Mouse (Mus musculus) G1E (cell line): Measurements from ENCODE around the gene Olfr58. TPM values are rescaled to one million over a fixed set of nuclear protein-coding genes. Genes with fewer than 3 reads are reported as not detected.
"Not testable (repeated sequence)": the region's sequence is repeated elsewhere in the genome, so short reads cannot be mapped to it uniquely, and the experiment has no call there.

Source experiments
- ATAC-seq: 2 replicates; pipeline ENCODE4 v1.8.0; 2016; ENCODE audit warnings: mild to moderate bottlenecking; ENCODE audit not compliant: insufficient number of reproducible peaks, poor library complexity, low FRiP score, severe bottlenecking; ENCODE audit errors: extremely low read depth
- DNase-seq: peaks from one replicate; pipeline ENCODE4 v3.0.0; 2012; ENCODE audit warnings: low spot score
- H3K27me3 ChIP-seq: 2 replicates; pipeline ENCODE4 v1.6.1; 2012; ENCODE audit warnings: mild to moderate bottlenecking, low read length, inconsistent platforms; ENCODE audit not compliant: insufficient read depth
- H3K36me3 ChIP-seq: replicated peaks from 2 replicates; pipeline ENCODE3; 2012; ENCODE audit warnings: mild to moderate bottlenecking, inconsistent platforms
- H3K4me1 ChIP-seq: 2 replicates; pipeline ENCODE4 v1.6.1; 2012; ENCODE audit warnings: low read depth, low read length, inconsistent platforms, mixed read lengths; ENCODE audit not compliant: insufficient read depth
- H3K4me3 ChIP-seq: 2 replicates; pipeline ENCODE4 v1.5.1; 2012; ENCODE audit warnings: low read depth, mild to moderate bottlenecking, inconsistent platforms, low read length, moderate library complexity, mixed read lengths
- H3K9me3 ChIP-seq: replicated peaks from 2 replicates; pipeline ENCODE4 v1.6.1; 2012; ENCODE audit warnings: inconsistent platforms
- CTCF ChIP-seq: IDR thresholded peaks from 2 replicates; pipeline ENCODE4 v1.5.1; 2012; ENCODE audit warnings: low read depth, low read length, inconsistent platforms, mixed read lengths
- GATA1 ChIP-seq: IDR thresholded peaks from 2 replicates; pipeline ENCODE4 v1.6.1; 2012; ENCODE audit warnings: borderline replicate concordance, low read length, inconsistent platforms, mixed read lengths
- GATA2 ChIP-seq: IDR thresholded peaks from 2 replicates; pipeline ENCODE4 v1.6.1; 2012; ENCODE audit warnings: low read depth, low read length, inconsistent platforms, borderline replicate concordance
- POLR2AphosphoS5 ChIP-seq: IDR thresholded peaks from 2 replicates; pipeline ENCODE4 v1.6.1; 2012; ENCODE audit warnings: low read depth, low read length, inconsistent platforms; ENCODE audit not compliant: insufficient replicate concordance
- TAL1 ChIP-seq: conservative IDR thresholded peaks from 2 replicates; pipeline ENCODE4 v1.6.1; 2012; ENCODE audit warnings: low read depth, low read length, inconsistent platforms, mixed read lengths
- polyA plus RNA-seq: library from polyadenylated mRNA; stranded (reverse); fragments of >175 nt; gene quantifications from 2 replicates; pipeline ENCODE4 v1.2.3, GENCODE M21; 2012
- total RNA-seq, 2 experiments: library from RNA; stranded (forward) in 1 of 2; stranded (reverse) in 1 of 2; fragments of 200-1000 nt in 1 of 2; fragments of >200 nt in 1 of 2; fragmentation: Nextera tagmentation in 1 of 2; gene quantifications; 2 replicates each; pipeline ENCODE4 v1.2.3; 2014 to 2017

Gene Olfr58
- total RNA-seq (2014; fragmentation: Nextera tagmentation) (not detected in 2 replicates), total RNA-seq (2017) (0.06 TPM in 1 of 2 replicates, not detected in the other), polyA plus RNA-seq (not detected in 2 replicates)

- H3K27me3 ChIP-seq = no peaks in the 10 kb centered on the region
Measured at GRCm38 (mm10) chr9:19779983-19780382, at the start of gene Olfr58. Gene Olfr58 (plus strand): TSS chr9:19780283.

GRCm38 (mm10) chr9:19769136-19769535 is 10.9 kb upstream of the Olfr58 start:
- no peaks in the 10 kb centered on the region for H3K4me1 ChIP-seq
- DNase-seq = no peak
- no peak for TF ChIP-seq GATA1
- no peak for TF ChIP-seq POLR2AphosphoS5
- TF ChIP-seq CTCF = no peak
- TF ChIP-seq GATA2 = no peak
- TF ChIP-seq TAL1 = no peak
- no peak overlapping the region for H3K4me3 ChIP-seq
- no peak for ATAC-seq
- peaks cover 4% of the 10 kb centered on the region; the same call in 1 of the 2 replicates for H3K9me3 ChIP-seq
- no peaks in the 10 kb centered on the region for H3K27me3 ChIP-seq
- H3K36me3 ChIP-seq = no peaks in the 10 kb centered on the region

More at GRCm38 (mm10) chr9:19779983-19780382, at the start of gene Olfr58:
- Histone ChIP-seq H3K36me3 (no peaks in the 10 kb centered on the region), H3K4me3 (no peak within 1 kb of the TSS), H3K4me1 (no peaks in the 10 kb centered on the region), H3K9me3 (no peaks in the 10 kb centered on the region)
- TF ChIP-seq GATA1 = no peak
- no peak for TF ChIP-seq GATA2
- TF ChIP-seq CTCF = no peak
- no peak for TF ChIP-seq POLR2AphosphoS5
- no peak for TF ChIP-seq TAL1
- ATAC-seq (no peak), DNase-seq (no peak)

GRCm38 (mm10) chr9:19769701-19770100 is 10.4 kb upstream of the Olfr58 start:
- no peak for ATAC-seq
- peaks cover 4% of the 10 kb centered on the region; the same call in 1 of the 2 replicates for H3K9me3 ChIP-seq
- H3K36me3 ChIP-seq = no peaks in the 10 kb centered on the region
- H3K4me1 ChIP-seq = no peaks in the 10 kb centered on the region
- no peaks in the 10 kb centered on the region for H3K27me3 ChIP-seq
- TF ChIP-seq GATA1 (no peak), TAL1 (no peak), GATA2 (no peak), POLR2AphosphoS5 (no peak), CTCF (no peak)
- no peak for DNase-seq
- H3K4me3 ChIP-seq = no peak overlapping the region

- Histone ChIP-seq H3K4me3 (no peak overlapping the region), H3K4me1 (no peaks in the 10 kb centered on the region), H3K27me3 (no peaks in the 10 kb centered on the region), H3K36me3 (no peaks in the 10 kb centered on the region), H3K9me3 (no peaks in the 10 kb centered on the region)
- DNase-seq (no peak), ATAC-seq (no peak)
- TF ChIP-seq CTCF = no peak
- no peak for TF ChIP-seq POLR2AphosphoS5
- no peak for TF ChIP-seq GATA2
- no peak for TF ChIP-seq GATA1
- TF ChIP-seq TAL1 = no peak
Measured at GRCm38 (mm10) chr9:19803000-19803399, 22.9 kb downstream of the Olfr58 start.

- H3K4me1 ChIP-seq, DNase-seq, H3K27me3 ChIP-seq, H3K9me3 ChIP-seq, H3K36me3 ChIP-seq, H3K4me3 ChIP-seq, ATAC-seq: not testable (repeated sequence)
Measured at GRCm38 (mm10) chr9:19804606-19805005, 24.5 kb downstream of the Olfr58 start, which contains the start of gene Olfr859. Gene Olfr859 (plus strand): TSS chr9:19804906.

Other genes starting within 250 kb of the Olfr58 start
- gene Olfr853, start 239.2 kb upstream of the Olfr58 start, total RNA-seq (2014; fragmentation: Nextera tagmentation) = not detected in 2 replicates
- gene Olfr853, start 239.2 kb upstream of the Olfr58 start, total RNA-seq (2017) = 0.22 TPM in 1 of 2 replicates, not detected in the other
- gene Olfr853, start 239.2 kb upstream of the Olfr58 start, polyA plus RNA-seq = not detected in 2 replicates
- gene Olfr854, start 212.9 kb upstream of the Olfr58 start, total RNA-seq (2014; fragmentation: Nextera tagmentation) = not detected in 2 replicates
- gene Olfr854, start 212.9 kb upstream of the Olfr58 start, total RNA-seq (2017) = 0.49 TPM in 1 of 2 replicates, not detected in the other
- not detected in 2 replicates for gene Olfr854, start 212.9 kb upstream of the Olfr58 start, polyA plus RNA-seq
- not detected in 2 replicates for gene Olfr855, start 197.7 kb upstream of the Olfr58 start, total RNA-seq (2014; fragmentation: Nextera tagmentation)
- 0.05 TPM in 1 of 2 replicates, not detected in the other for gene Olfr855, start 197.7 kb upstream of the Olfr58 start, total RNA-seq (2017)
- gene Olfr855, start 197.7 kb upstream of the Olfr58 start, polyA plus RNA-seq = not detected in 2 replicates
- 46.0 and 51.4 TPM in 2 replicates for gene Zfp317, start 158.2 kb upstream of the Olfr58 start, total RNA-seq (2014; fragmentation: Nextera tagmentation)
- 45.9 and 46.5 TPM in 2 replicates for gene Zfp317, start 158.2 kb upstream of the Olfr58 start, total RNA-seq (2017)
- gene Zfp317, start 158.2 kb upstream of the Olfr58 start, polyA plus RNA-seq = 1.2 and 1.6 TPM in 2 replicates
- gene Olfr857, start 70.8 kb upstream of the Olfr58 start, total RNA-seq (2014; fragmentation: Nextera tagmentation) = not detected in 2 replicates
- gene Olfr857, start 70.8 kb upstream of the Olfr58 start, total RNA-seq (2017) = 0.52 TPM in 1 of 2 replicates, not detected in the other
- not detected in 2 replicates for gene Olfr857, start 70.8 kb upstream of the Olfr58 start, polyA plus RNA-seq
- not detected in 2 replicates for gene Olfr859, start 24.6 kb downstream of the Olfr58 start, total RNA-seq (2014; fragmentation: Nextera tagmentation)
- 0.16 and 0.52 TPM in 2 replicates for gene Olfr859, start 24.6 kb downstream of the Olfr58 start, total RNA-seq (2017)
- gene Olfr859, start 24.6 kb downstream of the Olfr58 start, polyA plus RNA-seq = not detected in 2 replicates
- not detected in 2 replicates for gene Olfr860, start 69.5 kb downstream of the Olfr58 start, total RNA-seq (2014; fragmentation: Nextera tagmentation)
- gene Olfr860, start 69.5 kb downstream of the Olfr58 start, total RNA-seq (2017) = 0.22 TPM in 1 of 2 replicates, not detected in the other
- gene Olfr860, start 69.5 kb downstream of the Olfr58 start, polyA plus RNA-seq = not detected in 2 replicates
- gene Olfr862, start 107.7 kb downstream of the Olfr58 start, total RNA-seq (2014; fragmentation: Nextera tagmentation) = not detected in 2 replicates
- 0.06 TPM in 1 of 2 replicates, not detected in the other for gene Olfr862, start 107.7 kb downstream of the Olfr58 start, total RNA-seq (2017)
- not detected in 2 replicates for gene Olfr862, start 107.7 kb downstream of the Olfr58 start, polyA plus RNA-seq
- not detected in 2 replicates for gene Olfr77, start 136.6 kb downstream of the Olfr58 start, total RNA-seq (2014; fragmentation: Nextera tagmentation)
- 0.44 and 0.58 TPM in 2 replicates for gene Olfr77, start 136.6 kb downstream of the Olfr58 start, total RNA-seq (2017)
- 0.01 TPM in 2 replicates for gene Olfr77, start 136.6 kb downstream of the Olfr58 start, polyA plus RNA-seq
- gene Olfr866, start 247.8 kb downstream of the Olfr58 start, total RNA-seq (2014; fragmentation: Nextera tagmentation) = not detected in 2 replicates
- not detected in 2 replicates for gene Olfr866, start 247.8 kb downstream of the Olfr58 start, total RNA-seq (2017)
- not detected in 2 replicates for gene Olfr866, start 247.8 kb downstream of the Olfr58 start, polyA plus RNA-seq